Mouse (Mus musculus) midbrain, embryonic 11.5 days (tissue): ENCODE measurements around the gene Mfsd14a. TPM values are rescaled to one million over a fixed set of nuclear protein-coding genes. Genes with fewer than 3 reads are reported as not detected.
"Not testable (repeated sequence)": the region's sequence is repeated elsewhere in the genome, so short reads cannot be mapped to it uniquely, and the experiment has no call there.

Experiments used
- ATAC-seq: fragments of 200-750 bp; cut with Nextera tagmentation; 2 replicates; pipeline ENCODE4 v1.8.0; 2017; ENCODE audit warnings: moderate TSS enrichment, moderate library complexity; ENCODE audit not compliant: low FRiP score
- DNase-seq: peaks from one replicate; pipeline ENCODE4 v3.0.0; 2015; ENCODE audit warnings: low spot score; ENCODE audit errors: missing footprints
- H3K27ac ChIP-seq: fragments of 300-500 bp; sonication (generic); 2 replicates; pipeline ENCODE4 v1.5.1; 2014; ENCODE audit warnings: low read depth, low read length
- H3K27me3 ChIP-seq: fragments of 300-500 bp; sonication (generic); 2 replicates; pipeline ENCODE4 v1.6.1; 2014; ENCODE audit warnings: mild to moderate bottlenecking, low read length, moderate library complexity, mixed read lengths; ENCODE audit not compliant: control insufficient read depth, insufficient read depth
- H3K36me3 ChIP-seq: fragments of 300-500 bp; sonication (generic); 2 replicates; pipeline ENCODE4 v1.6.1; 2014; ENCODE audit warnings: mild to moderate bottlenecking, low read length, moderate library complexity, mixed read lengths; ENCODE audit not compliant: control insufficient read depth, insufficient read depth
- H3K4me1 ChIP-seq: fragments of 300-500 bp; sonication (generic); 2 replicates; pipeline ENCODE4 v1.6.1; 2014; ENCODE audit warnings: low read length; ENCODE audit not compliant: control insufficient read depth, insufficient read depth
- H3K4me2 ChIP-seq: fragments of 300-500 bp; sonication (generic); 2 replicates; pipeline ENCODE4 v1.6.1; 2014; ENCODE audit warnings: mild to moderate bottlenecking, moderate library complexity
- H3K4me3 ChIP-seq: fragments of 300-500 bp; sonication (generic); 2 replicates; pipeline ENCODE4 v1.5.1; 2014; ENCODE audit warnings: low read depth, low read length
- H3K9ac ChIP-seq: fragments of 300-500 bp; sonication (generic); 2 replicates; pipeline ENCODE4 v1.6.1; 2014; ENCODE audit warnings: low read length
- H3K9me3 ChIP-seq: fragments of 300-500 bp; sonication (generic); 2 replicates; pipeline ENCODE4 v1.6.1; 2016; ENCODE audit warnings: low read length; ENCODE audit not compliant: control insufficient read depth
- WGBS: fragments of 180-500 bp; shearing (Covaris S2); extraction: QIAGEN DNeasy Blood & Tissue Kit; methylation state at CpG from one replicate; pipeline ENCODE4 v1.1.7; 2014; 5-methylcytosine and 5-hydroxymethylcytosine counted together
- polyA plus RNA-seq: library from polyadenylated mRNA; unstranded; fragments of >200 nt; fragmentation: Nextera tagmentation; extraction: Ambion mirVana; gene quantifications from 2 replicates; pipeline ENCODE4 v1.2.1, GENCODE M21; 2014

Gene Mfsd14a
- polyA plus RNA-seq, 1 experiment from 2014 or later = 88.7 TPM

DNA sequence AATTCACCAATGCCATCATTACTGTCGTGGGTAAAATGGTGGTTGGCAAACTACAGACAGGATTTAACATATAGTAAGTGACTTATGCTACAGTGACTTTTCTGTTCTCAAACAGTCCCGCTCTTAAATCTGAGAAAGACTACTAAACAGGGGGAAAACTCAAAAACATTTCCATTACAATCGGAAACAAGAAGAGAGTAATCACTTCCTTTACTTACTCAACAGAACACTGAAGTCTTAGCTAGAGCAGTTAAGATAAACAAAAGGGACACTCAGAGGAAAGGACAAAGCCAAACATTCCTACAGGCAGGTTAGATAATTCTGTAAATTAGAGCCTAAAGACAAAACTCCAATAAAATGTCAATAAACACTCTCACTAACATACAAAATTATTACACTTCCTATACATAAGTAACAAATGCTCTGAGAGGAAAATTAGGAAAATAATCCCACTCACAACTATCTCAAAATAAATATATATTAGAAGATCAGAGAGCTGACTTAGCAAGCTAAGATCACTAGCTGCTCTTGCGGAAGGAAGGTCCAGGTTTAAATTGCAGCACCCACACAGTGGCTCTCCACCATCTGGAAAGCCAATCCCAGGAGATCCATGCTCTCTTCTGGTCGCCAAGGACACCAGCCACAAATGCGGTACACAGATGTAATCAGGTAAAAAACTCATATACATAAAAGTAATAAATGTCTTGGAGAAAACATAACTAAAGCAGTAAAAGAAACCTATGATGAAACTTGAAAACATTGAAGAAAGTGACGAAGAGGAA is 6.1 kb downstream of the Mfsd14a start:
- Histone ChIP-seq H3K27ac (no peak overlapping the region), H3K9ac (no peak overlapping the region), H3K27me3 (no peaks in the 10 kb centered on the region), H3K4me3 (no peak overlapping the region), H3K4me1 (peaks cover 19% of the 10 kb centered on the region), H3K36me3 (no peaks in the 10 kb centered on the region), H3K4me2 (no peak overlapping the region), H3K9me3 (no peaks in the 10 kb centered on the region)
- no peak for ATAC-seq
- 87% methylated on average over 7 of the region's 7 CpGs for WGBS
- no peak for DNase-seq

DNA sequence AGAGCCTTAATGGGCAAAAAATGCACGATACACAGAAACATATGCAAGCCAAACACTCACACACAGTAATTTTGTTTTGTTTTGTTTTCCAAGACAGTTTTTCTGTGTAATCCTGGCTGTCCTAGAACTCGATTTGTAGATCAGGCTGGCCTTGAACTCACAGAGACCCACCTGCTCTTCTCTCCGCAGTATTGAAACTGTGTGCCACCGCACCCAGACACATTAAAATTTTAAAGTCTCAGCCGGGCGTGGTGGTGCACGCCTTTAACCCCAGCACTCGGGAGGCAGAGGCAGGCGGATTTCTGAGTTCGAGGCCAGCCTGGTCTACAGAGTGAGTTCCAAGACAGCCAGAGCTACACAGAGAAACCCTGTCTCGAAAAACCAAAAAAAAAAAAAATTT is 8.4 kb downstream of the Mfsd14a start:
- DNase-seq, H3K27ac ChIP-seq, ATAC-seq, H3K4me3 ChIP-seq, H3K36me3 ChIP-seq, H3K4me2 ChIP-seq, H3K9ac ChIP-seq, H3K27me3 ChIP-seq, H3K9me3 ChIP-seq, H3K4me1 ChIP-seq: not testable (repeated sequence)
- 93% methylated on average over 11 of the region's 11 CpGs for WGBS

DNA sequence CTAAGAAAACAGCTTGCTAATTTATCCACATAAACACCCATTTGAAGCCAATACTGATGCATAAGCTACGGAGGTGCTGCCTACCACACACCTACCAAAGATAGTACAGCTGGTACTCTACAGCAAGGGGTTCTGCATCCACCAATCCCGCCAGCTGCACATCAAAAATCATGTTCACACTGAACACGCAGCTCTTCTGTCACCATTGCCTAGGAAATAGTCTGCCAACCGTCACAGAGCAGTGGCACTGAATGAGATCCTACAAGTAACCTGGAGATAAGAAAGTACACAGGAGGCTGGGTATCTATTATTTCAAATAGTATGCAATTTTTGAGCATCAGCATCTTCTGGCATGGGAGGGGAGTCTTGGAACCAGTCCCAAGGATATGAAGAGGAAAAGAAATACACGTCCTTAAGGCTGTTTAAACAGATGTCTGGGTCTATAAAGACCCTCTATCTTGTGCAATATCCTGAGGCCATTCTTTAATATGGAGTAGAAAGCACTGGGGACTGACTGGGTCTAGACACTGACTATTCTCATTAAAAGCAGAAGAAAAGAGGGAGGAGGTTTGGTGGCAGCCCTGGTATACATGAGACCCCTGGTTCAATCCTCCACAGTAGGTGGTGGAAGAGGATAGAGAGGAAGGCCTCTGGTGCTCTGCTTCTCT is 9.1 kb downstream of the Mfsd14a start:
- H3K9ac ChIP-seq = no peak overlapping the region
- H3K9me3 ChIP-seq = no peaks in the 10 kb centered on the region
- DNase-seq (peak; percentile 75), ATAC-seq (no peak)
- no peak overlapping the region for H3K4me2 ChIP-seq
- H3K4me3 ChIP-seq = no peak overlapping the region
- H3K27me3 ChIP-seq = no peaks in the 10 kb centered on the region
- H3K36me3 ChIP-seq = no peaks in the 10 kb centered on the region
- H3K27ac ChIP-seq = no peak overlapping the region
- H3K4me1 ChIP-seq = peaks cover 2% of the 10 kb centered on the region; the same call in 1 of the 2 replicates
- WGBS = 86% methylated on average over 5 of the region's 5 CpGs

DNA sequence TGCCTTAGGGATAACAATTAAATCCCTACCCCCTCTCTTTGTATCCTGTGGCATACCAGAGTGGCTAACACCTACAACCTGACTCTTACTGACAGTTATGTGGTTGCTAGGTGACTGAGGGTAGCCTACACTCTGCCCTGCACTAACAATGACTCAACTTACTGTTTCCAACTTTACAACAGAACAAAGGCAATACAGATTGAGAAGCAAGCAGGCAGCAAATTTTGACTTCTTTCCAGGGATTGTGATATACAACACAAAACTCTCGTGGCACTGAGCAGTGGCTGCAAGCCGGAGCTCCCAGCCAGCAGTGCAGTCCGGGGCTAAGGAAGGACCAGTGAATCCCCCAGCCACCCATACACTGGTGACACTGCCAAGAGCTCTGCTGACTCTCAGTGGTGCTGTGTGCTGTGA is 10.4 kb downstream of the Mfsd14a start:
- Histone ChIP-seq H3K4me2 (no peak overlapping the region), H3K27ac (no peak overlapping the region), H3K4me3 (no peak overlapping the region), H3K9me3 (no peaks in the 10 kb centered on the region), H3K27me3 (no peaks in the 10 kb centered on the region), H3K36me3 (no peaks in the 10 kb centered on the region), H3K9ac (no peak overlapping the region), H3K4me1 (peaks cover 2% of the 10 kb centered on the region; the same call in 1 of the 2 replicates)
- WGBS = 74% methylated on average over 3 of the region's 3 CpGs
- 0 out of 2 replicates have a peak, but pooled peaks have one; percentile 38 for ATAC-seq
- peak; percentile 76 for DNase-seq

DNA sequence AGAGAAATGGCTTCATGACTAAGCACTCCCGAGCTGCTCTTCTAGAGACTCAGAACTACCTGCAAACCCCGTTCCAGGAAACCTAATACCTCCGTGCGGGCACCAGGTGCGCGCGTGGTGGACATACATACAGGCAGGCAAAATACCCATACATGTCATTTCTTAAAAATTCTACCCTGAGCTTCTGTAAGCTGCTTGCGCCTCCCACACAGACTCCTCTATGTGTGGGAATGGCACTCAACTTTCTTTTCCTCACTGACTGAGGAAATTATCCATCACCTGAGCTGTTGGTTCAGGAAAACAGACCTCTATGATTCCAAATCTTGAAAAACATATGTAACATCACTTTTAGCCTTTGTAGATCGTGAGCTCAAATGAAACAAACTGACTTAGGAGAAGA is 11.8 kb downstream of the Mfsd14a start:
- H3K36me3 ChIP-seq = no peaks in the 10 kb centered on the region
- H3K27me3 ChIP-seq = no peaks in the 10 kb centered on the region
- H3K4me3 ChIP-seq = no peak overlapping the region
- H3K27ac ChIP-seq = no peak overlapping the region
- no peaks in the 10 kb centered on the region for H3K9me3 ChIP-seq
- 95% methylated on average over 9 of the region's 9 CpGs for WGBS
- DNase-seq (no peak), ATAC-seq (no peak)
- H3K9ac ChIP-seq = no peak overlapping the region
- H3K4me1 ChIP-seq = no peaks in the 10 kb centered on the region
- H3K4me2 ChIP-seq = no peak overlapping the region

DNA sequence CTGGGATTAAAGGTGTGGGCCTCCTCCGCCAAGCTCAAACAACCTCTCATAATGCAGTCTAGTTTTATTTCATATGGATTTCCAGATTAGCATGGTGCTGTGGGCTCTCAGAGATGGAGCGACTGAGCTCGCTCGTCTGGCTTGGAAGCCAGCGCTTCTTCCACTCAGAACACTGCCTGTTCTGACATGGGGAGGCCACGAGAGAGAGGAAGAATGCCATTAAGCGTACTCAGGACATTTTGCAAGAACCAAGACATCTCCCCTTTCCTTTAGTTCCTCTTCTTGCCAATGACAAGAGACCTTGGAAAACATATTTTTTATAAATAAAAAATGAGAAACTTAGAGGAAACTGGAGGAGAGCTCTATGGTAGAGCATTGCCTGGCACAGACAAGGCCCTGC is 13.7 kb downstream of the Mfsd14a start:
- no peak overlapping the region for H3K4me3 ChIP-seq
- H3K36me3 ChIP-seq = peaks cover 5% of the 10 kb centered on the region; the same call in 1 of the 2 replicates
- ATAC-seq = no peak

DNA sequence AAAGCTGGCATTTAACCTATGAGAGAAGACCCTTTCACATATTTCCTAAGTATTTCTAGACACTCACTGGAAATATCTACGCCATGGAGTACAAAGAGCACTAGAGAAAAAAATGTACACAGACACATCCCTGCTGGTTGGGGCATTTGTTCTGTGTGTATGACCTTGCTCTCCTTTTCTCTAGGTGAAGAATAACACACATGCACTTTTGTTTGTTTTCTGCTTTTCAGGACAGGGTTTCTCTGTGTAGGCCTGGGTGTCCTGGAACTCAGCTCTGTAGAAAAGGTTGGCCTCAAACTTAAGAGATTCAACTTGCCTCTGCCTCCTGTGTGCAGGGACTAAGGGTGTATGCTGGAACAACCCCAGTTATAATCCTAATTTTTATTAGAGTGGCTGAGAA is 16.1 kb downstream of the Mfsd14a start:
- DNase-seq = peak; percentile 51
- no peak overlapping the region for H3K9ac ChIP-seq
- no peak overlapping the region for H3K27ac ChIP-seq
- 95% methylated on average over 1 of the region's 1 CpGs for WGBS
- no peak overlapping the region for H3K4me3 ChIP-seq
- no peaks in the 10 kb centered on the region for H3K9me3 ChIP-seq
- H3K4me2 ChIP-seq = no peak overlapping the region
- H3K36me3 ChIP-seq = peaks cover 9% of the 10 kb centered on the region
- H3K4me1 ChIP-seq = no peaks in the 10 kb centered on the region
- H3K27me3 ChIP-seq = no peaks in the 10 kb centered on the region
- no peak for ATAC-seq

More for the DNA sequence above, 13.7 kb downstream of the Mfsd14a start:
- 94% methylated on average over 7 of the region's 7 CpGs for WGBS
- Histone ChIP-seq H3K27me3 (no peaks in the 10 kb centered on the region), H3K4me2 (no peak overlapping the region), H3K27ac (no peak overlapping the region), H3K9me3 (no peaks in the 10 kb centered on the region), H3K4me1 (no peaks in the 10 kb centered on the region), H3K9ac (no peak overlapping the region)
- no peak for DNase-seq

DNA sequence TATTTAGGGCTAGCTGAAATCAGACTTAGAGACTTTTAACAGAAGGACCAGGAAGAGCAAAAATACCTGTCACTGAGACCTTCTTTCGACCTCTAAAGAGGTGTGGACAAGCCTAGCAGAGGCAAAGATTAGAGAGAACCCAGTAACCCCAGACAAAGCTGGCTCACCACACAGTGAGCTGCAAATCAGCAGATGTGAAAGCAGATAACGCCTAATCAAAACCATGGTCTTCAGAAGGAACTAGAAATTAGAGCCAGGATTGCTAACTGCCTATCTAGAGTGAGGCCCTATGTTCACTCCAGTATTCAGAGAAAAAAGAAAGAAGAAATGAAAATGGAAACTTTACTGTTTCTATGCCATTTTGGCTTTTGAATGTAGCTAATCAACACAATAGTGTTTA is 20.1 kb downstream of the Mfsd14a start:
- WGBS = 99% methylated on average over 2 of the region's 2 CpGs
- H3K4me2 ChIP-seq = no peak overlapping the region
- H3K36me3 ChIP-seq = peaks cover 18% of the 10 kb centered on the region
- no peak overlapping the region for H3K9ac ChIP-seq
- no peak for DNase-seq
- ATAC-seq = no peak
- no peaks in the 10 kb centered on the region for H3K27me3 ChIP-seq
- no peaks in the 10 kb centered on the region for H3K4me1 ChIP-seq
- H3K9me3 ChIP-seq = no peaks in the 10 kb centered on the region
- H3K4me3 ChIP-seq = no peak overlapping the region
- H3K27ac ChIP-seq = no peak overlapping the region

DNA sequence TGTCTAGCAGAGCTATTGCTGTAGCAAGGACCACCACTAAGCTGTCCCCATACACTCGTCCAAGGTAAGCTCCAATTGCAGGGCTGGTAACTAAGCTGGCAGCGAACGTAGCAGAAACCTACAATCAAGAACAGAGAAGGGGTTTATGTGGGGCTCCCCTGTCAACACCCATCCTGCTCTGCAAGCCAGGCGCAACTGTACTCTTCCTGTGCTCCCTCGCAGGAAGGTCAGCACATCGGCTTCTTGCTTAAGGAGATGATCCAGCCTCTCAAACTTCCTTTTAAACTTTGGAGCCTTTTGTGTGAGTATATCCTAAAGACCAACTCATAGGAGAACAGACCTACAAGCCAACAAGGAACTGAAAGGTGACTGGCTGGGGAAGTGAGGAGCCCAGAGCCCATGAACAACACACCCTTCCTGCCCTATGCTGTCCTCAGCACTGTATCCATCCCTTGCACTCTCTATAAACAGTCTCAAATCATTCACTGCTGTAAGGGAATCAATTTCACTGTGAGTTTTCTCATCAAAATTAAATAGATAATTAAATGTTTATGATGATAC is 20.6 kb downstream of the Mfsd14a start:
- Histone ChIP-seq H3K36me3 (peaks cover 18% of the 10 kb centered on the region), H3K27me3 (no peaks in the 10 kb centered on the region), H3K9ac (no peak overlapping the region), H3K9me3 (no peaks in the 10 kb centered on the region), H3K4me1 (no peaks in the 10 kb centered on the region), H3K27ac (no peak overlapping the region), H3K4me3 (no peak overlapping the region), H3K4me2 (no peak overlapping the region)
- WGBS = 97% methylated on average over 6 of the region's 6 CpGs
- DNase-seq (no peak), ATAC-seq (no peak)
